Mouse (Mus musculus) brain, embryonic 18.5 days (tissue): ENCODE measurements around the gene Ptf1a.

Experiments
- DNase-seq: peaks from one replicate; pipeline ENCODE4 v3.0.0-alpha.2; 2012; ENCODE audit warnings: low read depth, low spot score

The Ptf1a gene

DNA sequence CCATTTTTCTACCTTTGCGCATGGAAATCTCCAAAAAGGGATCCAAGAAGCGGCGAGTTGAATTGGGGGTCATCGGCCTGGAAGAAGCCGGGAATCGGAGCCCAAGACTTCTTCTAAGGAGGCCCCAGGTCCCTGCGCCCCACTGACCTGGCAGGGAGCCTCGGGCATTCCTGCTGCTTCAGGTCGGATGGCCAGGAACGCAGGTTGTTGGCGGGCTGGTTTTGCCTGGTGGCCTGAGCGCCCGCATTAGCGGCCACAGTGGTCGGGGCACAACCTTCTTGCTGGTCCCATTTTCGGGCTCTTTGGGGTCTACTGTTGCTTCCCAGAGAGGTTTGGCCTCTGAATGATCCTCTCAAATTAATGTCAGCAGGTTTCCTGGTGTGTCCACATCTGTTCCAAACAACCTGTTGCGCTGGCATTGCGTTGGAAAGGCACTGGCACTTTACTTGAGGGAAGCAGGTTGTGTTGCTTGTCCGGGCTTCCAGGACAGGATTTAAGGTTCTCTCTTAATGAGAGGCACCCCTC lies 7.1 kb downstream of the Ptf1a start:
- no peak for DNase-seq

DNA sequence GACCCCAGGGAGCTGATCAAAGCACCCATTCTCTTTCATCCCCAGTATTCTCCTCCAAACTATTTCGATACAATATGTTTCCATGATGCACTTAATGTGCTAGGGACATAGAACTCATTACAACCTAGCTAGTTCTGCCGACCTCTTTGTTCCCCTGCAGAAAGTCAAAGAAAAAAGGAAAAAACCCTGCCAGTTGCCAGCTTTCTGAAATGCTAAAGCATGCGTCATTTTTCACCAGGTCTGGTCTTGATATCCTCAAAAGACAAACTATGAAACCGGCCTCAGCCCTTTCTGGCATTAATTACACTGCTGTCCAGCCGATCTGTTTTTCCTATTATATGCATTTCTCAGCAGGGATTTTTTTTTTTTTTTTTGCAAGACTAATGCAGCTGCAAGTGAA lies 9.8 kb downstream of the Ptf1a start:
- DNase-seq: no peak

DNA sequence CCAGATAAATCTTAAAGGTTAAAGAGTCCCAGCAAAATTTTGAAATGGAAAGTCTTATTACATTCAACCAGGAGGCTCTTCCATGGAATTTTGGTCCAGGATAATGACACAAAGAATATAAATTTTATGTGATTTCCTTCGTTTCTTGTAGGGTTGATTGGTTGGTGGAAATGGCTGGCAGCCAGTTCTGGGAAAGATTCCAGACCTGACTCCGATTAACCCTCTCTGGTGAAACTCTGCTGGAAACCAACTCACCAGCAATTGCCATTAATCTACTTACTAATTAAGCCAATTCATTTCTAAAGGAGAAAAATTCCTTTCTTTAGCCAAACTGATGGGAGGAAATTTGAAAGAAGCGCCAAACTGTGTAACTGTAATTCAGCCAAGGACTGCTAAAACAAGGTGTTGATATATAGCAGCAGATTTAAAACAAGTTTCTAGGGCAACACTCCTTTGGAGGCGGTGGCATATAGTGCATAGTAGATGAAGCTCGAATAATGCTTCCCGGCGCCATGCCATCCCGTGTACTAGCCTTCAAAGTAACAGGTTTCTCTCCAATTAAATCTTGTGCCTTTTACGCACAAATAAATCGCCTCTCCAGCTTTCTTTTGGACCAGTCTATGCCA lies 10.5 kb downstream of the Ptf1a start:
- no peak for DNase-seq

DNA sequence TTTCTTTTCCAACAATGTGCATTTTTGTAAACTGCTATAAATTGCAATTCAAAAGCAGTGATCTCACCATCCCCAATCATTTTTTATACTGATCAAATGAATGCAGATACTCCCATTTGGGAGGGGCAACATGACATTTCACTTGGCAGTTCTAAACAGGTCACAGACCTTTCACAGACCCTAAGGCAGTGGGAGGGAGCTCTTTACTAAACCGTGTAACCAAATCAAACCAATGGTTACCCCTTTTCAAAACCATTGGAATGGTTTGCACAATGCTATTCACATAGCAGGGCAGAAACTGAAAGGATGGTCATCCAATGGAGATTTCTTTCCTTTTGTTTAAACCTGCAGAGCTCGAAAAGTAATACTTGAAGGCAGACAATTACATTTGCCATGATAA lies 13.3 kb downstream of the Ptf1a start:
- DNase-seq: no peak

DNA sequence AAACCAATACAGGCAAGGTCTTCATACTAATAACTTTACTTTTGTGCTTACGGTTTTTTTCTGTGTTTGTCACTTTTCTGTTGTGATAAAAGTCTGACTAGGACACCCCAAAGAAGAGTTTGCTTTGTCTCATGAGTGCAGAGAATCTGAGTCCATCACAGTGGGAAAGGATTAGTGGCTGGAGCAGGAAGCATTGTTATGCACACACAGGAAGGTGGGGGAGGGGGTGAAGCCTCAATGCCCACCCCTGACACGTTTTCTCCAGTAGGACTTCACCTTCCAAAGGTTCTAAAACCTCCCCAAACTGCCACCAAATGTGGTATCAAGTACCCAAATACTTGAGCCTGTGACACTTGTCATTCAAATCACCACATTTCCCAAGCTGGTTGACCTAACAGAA lies 16.5 kb downstream of the Ptf1a start:
- no peak for DNase-seq

DNA sequence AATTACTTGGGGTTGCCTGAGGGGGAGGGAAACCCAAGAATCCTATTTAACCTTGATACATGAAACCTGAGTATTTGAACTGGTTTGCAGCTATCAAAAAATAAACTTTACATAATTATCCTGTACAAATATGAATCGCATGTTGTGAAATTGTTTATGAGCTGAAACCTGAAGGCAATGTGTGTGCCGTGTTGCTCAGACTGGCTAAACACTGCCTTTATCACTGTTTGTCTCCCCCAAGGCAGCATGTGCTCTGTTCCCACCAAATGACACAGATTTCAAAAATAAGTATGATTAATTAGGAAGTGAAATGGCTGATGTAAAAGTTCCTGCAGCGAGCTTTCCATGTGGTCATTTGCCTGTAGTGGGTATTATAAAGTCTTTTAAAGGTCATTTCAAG lies 44.8 kb downstream of the Ptf1a start:
- DNase-seq: no peak
